Mouse (Mus musculus) kidney, embryonic 15.5 days (tissue): Measurements from ENCODE around the gene Zfc3h1. TPM values are rescaled to one million over a fixed set of nuclear protein-coding genes. Genes with fewer than 3 reads are reported as not detected.
A peak's percentile ranks its signal among the peaks of the same experiment; 100 is the strongest.

ENCODE experiments used
- ATAC-seq: fragments of 200-750 bp; cut with Nextera tagmentation; replicated peaks from 2 replicates; pipeline ENCODE4 v1.8.0; 2017; ENCODE audit warnings: moderate TSS enrichment; ENCODE audit not compliant: low FRiP score
- H3K27ac ChIP-seq: fragments of 300-500 bp; sonication (generic); 2 replicates; pipeline ENCODE4 v1.5.1; 2015; ENCODE audit warnings: mild to moderate bottlenecking, inconsistent platforms
- H3K27me3 ChIP-seq: fragments of 300-500 bp; sonication (generic); 2 replicates; pipeline ENCODE4 v1.6.1; 2015; ENCODE audit warnings: inconsistent platforms
- H3K36me3 ChIP-seq: fragments of 300-500 bp; sonication (generic); 2 replicates; pipeline ENCODE4 v1.6.1; 2015; ENCODE audit warnings: inconsistent platforms
- H3K4me1 ChIP-seq: fragments of 300-500 bp; sonication (generic); 2 replicates; pipeline ENCODE4 v1.6.1; 2015; ENCODE audit warnings: inconsistent platforms
- H3K4me2 ChIP-seq: fragments of 300-500 bp; sonication (generic); 2 replicates; pipeline ENCODE4 v1.6.1; 2015; ENCODE audit warnings: moderate library complexity, mild to moderate bottlenecking, inconsistent platforms
- H3K4me3 ChIP-seq: fragments of 300-500 bp; sonication (generic); replicated peaks from 2 replicates; pipeline ENCODE4 v1.5.1; 2015; ENCODE audit warnings: mild to moderate bottlenecking, inconsistent platforms
- H3K9ac ChIP-seq: fragments of 300-500 bp; sonication (generic); 2 replicates; pipeline ENCODE4 v1.6.1; 2015; ENCODE audit warnings: mild to moderate bottlenecking, inconsistent platforms
- H3K9me3 ChIP-seq: fragments of 300-500 bp; sonication (generic); replicated peaks from 2 replicates; pipeline ENCODE4 v1.6.1; 2016; ENCODE audit warnings: inconsistent platforms
- WGBS: fragments of 180-500 bp; shearing (Covaris S2); methylation state at CpG from one replicate; pipeline ENCODE4 v1.1.7; 2015; ENCODE audit warnings: mixed read lengths; 5-methylcytosine and 5-hydroxymethylcytosine counted together
- polyA plus RNA-seq: library from polyadenylated mRNA; unstranded; fragments of >200 nt; fragmentation: Nextera tagmentation; extraction: Ambion mirVana; gene quantifications from 2 replicates; pipeline ENCODE4 v1.2.1, GENCODE M21; 2015

The Zfc3h1 gene
- polyA plus RNA-seq: 19.9 and 21.5 TPM in 2 replicates

DNA sequence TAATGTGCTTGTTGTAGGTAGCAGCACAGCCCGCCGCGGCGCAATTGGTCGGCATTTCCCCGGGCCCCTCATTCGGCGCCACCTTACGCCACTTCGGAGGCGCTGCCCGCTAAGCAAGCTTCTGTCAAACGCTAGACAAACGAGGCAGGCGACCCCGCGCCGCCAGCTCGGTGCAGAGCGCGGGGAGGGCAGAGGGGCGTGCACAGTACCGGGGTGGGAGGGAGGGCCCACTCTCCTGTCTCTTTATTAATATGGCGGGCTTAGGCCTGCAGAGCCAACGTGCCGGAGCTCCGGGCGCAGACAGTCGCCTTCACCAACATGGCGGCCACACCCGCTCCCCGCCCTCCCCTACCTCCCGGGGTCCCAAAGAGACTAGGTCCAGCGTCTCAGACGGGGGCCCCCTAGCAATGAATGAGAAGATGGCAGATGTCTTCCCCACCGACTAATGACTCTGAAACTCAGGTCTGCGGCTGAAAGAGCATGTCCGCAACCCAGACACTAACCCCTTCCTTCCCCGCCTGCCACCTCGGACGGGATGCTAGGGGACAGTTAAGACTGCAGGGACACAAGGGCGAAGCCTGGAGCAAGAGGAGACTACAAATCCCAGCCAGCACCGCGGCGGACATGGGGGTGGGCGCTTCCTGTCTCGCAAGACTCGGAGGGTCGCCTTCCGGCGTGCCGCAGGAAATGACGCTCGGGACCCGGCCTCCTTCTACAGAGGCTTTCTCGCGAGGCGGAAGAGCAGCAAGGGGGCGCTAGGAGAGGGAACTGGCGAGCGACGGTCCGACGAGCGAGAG, at the start of gene Zfc3h1, which contains the start of gene Thap2:
TSS of gene Zfc3h1 (plus strand) at position 739 of the 797 bp plus-strand sequence.
TSS of gene Thap2 (minus strand) at position 223 of the 797 bp plus-strand sequence.
- peak within 1 kb of the TSS; percentile 57 for H3K4me2 ChIP-seq
- H3K27ac ChIP-seq: peak within 1 kb of the TSS; percentile 98
- peaks cover 22% of the 10 kb centered on the region for H3K36me3 ChIP-seq
- peak; percentile 99 for ATAC-seq
- H3K9me3 ChIP-seq: no peaks in the 10 kb centered on the region
- under 1% methylated on average over 60 of the region's 65 CpGs for WGBS
- H3K4me1 ChIP-seq: peaks cover 27% of the 10 kb centered on the region
- H3K4me3 ChIP-seq: peak within 1 kb of the TSS; percentile 85
- no peaks in the 10 kb centered on the region for H3K27me3 ChIP-seq
- H3K9ac ChIP-seq: peak within 1 kb of the TSS; percentile 79

- H3K27ac ChIP-seq: no peak overlapping the region
- ATAC-seq: no peak
- no peaks in the 10 kb centered on the region for H3K27me3 ChIP-seq
- H3K36me3 ChIP-seq: peaks cover 19% of the 10 kb centered on the region
- H3K4me1 ChIP-seq: no peaks in the 10 kb centered on the region
- H3K9ac ChIP-seq: no peak overlapping the region
- no peaks in the 10 kb centered on the region for H3K9me3 ChIP-seq
- 82% methylated on average over 4 of the region's 4 CpGs for WGBS
- no peak overlapping the region for H3K4me3 ChIP-seq
- H3K4me2 ChIP-seq: no peak overlapping the region
Measured at GRCm38 (mm10) chr10:115336901-115337300, 47.9 kb upstream of the Zfc3h1 start.

DNA sequence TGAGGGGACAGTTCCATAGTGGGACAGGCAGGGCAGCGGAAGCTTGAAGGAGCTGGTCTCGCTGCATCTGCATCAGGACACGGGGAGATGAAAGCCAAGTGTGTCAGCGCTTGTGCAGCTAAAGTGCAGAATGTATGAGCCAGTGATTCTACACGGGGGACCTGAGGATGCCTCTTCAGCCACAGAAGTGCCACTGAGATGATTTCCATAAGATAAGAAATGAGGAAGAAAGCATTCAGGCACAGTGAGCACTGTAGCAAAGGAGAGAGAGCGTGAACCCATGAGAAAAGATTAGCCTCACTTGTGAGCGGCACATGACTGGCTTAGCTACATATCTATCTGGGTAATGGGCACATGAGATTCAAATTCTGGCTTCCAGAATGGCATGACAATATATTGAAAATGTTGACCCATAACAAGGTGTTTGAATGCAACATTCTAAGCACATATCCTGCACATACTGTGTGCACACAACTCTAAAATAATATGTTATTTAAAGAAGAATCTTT, 44.9 kb upstream of the Zfc3h1 start:
- ATAC-seq: no peak
- WGBS: 95% methylated on average over 7 of the region's 7 CpGs
- Histone ChIP-seq H3K36me3 (peaks cover 31% of the 10 kb centered on the region), H3K4me3 (no peak overlapping the region), H3K27ac (no peak overlapping the region), H3K9me3 (no peaks in the 10 kb centered on the region), H3K4me2 (no peak overlapping the region), H3K27me3 (no peaks in the 10 kb centered on the region), H3K9ac (no peak overlapping the region), H3K4me1 (no peaks in the 10 kb centered on the region)

DNA sequence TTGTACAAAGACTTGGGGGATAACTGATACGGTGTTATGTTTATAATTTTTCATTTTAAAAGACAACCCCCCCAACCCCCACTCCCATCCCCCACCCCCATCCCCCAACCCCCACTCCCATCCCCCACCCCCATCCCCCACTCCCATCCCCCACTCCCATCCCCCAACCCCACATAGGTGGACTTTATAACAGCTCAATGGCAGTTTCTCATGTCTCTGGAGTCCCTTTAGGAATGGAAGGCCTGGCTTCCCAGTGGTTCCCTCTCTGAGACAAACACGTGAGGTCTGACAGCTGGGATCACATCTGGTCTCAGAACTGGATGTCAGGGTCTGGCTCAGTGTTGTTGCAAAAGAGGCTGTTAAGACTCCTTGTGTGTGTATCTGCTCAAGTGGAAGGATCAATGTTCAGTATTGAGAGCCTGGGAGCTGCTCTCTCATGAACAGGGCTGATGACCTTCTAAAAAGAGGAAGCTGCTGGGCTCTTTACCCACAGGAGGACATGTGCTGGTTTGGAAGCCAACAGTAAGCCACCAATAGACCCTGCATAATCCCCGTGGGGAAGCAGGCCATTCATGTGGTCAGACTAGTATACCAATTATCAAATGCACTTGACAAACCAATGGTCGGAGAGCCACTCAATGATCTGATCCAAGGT, 41.9 kb upstream of the Zfc3h1 start:
- H3K4me1 ChIP-seq: no peaks in the 10 kb centered on the region
- H3K27me3 ChIP-seq: no peaks in the 10 kb centered on the region
- ATAC-seq: no peak
- WGBS: 93% methylated on average over 4 of the region's 4 CpGs
- no peak overlapping the region for H3K4me3 ChIP-seq
- no peaks in the 10 kb centered on the region for H3K9me3 ChIP-seq
- peaks cover 44% of the 10 kb centered on the region for H3K36me3 ChIP-seq
- H3K9ac ChIP-seq: no peak overlapping the region
- no peak overlapping the region for H3K27ac ChIP-seq
- H3K4me2 ChIP-seq: no peak overlapping the region

- Histone ChIP-seq H3K27me3 (no peaks in the 10 kb centered on the region), H3K27ac (no peak overlapping the region), H3K36me3 (peaks cover 31% of the 10 kb centered on the region), H3K9me3 (no peaks in the 10 kb centered on the region), H3K4me1 (0 out of 2 replicates have a peak, but pooled peaks cover 3% of the 10 kb centered on the region), H3K4me2 (no peak overlapping the region), H3K4me3 (no peak overlapping the region), H3K9ac (no peak overlapping the region)
- ATAC-seq: no peak
Measured at GRCm38 (mm10) chr10:115346444-115346843, 38.3 kb upstream of the Zfc3h1 start.

- H3K36me3 ChIP-seq: peaks cover 18% of the 10 kb centered on the region
- H3K4me2 ChIP-seq: no peak overlapping the region
- no peaks in the 10 kb centered on the region for H3K9me3 ChIP-seq
- no peak overlapping the region for H3K4me3 ChIP-seq
- H3K27me3 ChIP-seq: no peaks in the 10 kb centered on the region
- ATAC-seq: no peak
- 85% methylated on average over 6 of the region's 6 CpGs for WGBS
- no peak overlapping the region for H3K9ac ChIP-seq
- H3K4me1 ChIP-seq: 0 out of 2 replicates have a peak, but pooled peaks cover 3% of the 10 kb centered on the region
- H3K27ac ChIP-seq: no peak overlapping the region
Measured at GRCm38 (mm10) chr10:115348131-115348530, 36.6 kb upstream of the Zfc3h1 start.

DNA sequence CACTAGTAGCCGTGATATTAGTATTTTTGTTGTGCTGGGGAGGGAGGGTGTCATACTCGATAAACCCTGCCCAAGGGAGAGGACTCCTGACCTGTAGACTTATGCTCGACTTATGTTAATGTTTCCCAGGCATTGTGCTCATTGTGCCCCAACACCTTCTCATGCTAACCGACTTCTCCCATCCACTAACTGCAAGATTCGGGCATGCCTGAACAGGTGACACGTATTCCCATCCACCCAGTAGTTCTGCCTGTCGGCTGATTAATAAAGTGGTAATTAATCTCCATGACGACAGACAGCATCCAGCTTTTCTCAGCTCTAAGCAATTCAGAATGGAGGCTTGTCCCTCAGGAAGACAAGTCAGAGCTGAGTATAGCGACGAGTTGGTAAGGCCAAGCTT, 35.7 kb upstream of the Zfc3h1 start:
- no peak overlapping the region for H3K4me2 ChIP-seq
- no peaks in the 10 kb centered on the region for H3K27me3 ChIP-seq
- H3K4me1 ChIP-seq: 0 out of 2 replicates have a peak, but pooled peaks cover 3% of the 10 kb centered on the region
- 68% methylated on average over 10 of the region's 10 CpGs for WGBS
- no peak overlapping the region for H3K4me3 ChIP-seq
- H3K9me3 ChIP-seq: no peaks in the 10 kb centered on the region
- H3K36me3 ChIP-seq: peaks cover 15% of the 10 kb centered on the region
- H3K9ac ChIP-seq: no peak overlapping the region
- no peak overlapping the region; the same call in 1 of the 2 replicates for H3K27ac ChIP-seq
- peak; percentile 58; the same call in 1 of the 2 replicates for ATAC-seq

DNA sequence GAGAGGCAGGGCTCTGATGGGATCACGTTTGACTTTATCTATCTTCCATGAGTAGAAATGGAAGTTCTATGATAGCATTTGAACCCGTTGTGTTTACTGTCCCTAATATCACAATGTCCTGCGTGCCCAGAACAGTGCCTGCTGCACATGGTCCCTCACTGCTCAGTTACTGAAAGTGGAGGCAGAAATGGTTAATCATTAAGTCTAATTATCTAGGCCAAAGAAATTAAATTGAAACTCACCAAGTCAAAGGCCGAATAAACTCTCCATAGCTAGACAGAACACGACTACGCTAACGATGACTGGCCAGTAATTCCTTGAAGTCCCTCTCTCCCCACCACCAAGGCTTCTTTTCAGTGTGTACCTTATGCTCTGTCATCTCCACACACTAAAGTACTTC, 35.2 kb upstream of the Zfc3h1 start:
- H3K9ac ChIP-seq: no peak overlapping the region
- peak; percentile 68 for ATAC-seq

DNA sequence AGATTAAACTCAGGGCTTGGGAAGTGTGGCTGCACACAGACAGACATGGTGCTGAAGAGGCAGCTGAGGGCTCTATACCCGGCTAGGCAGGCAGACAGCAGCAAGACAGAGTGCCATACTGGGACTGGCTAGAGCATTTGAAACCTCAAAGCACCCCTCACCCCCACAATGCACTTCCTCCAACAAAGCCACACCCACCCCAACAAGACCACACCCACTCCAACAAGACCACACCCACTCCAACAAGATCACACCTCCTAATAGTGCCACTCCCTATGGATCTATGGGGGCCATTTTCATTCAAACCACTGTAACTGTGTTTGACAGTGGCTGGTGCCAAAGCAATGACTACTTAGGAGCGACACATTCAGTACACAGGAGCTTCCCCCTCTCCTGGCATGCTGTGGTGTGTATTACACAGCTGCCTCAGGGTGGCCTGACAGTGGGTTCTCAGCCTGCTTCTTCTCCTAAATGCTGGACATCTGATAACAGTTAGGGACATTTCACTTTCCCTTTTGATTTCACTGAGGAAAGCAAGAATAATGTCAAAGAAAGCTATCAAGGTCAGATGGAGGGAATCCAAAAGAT, 33.9 kb upstream of the Zfc3h1 start:
- H3K4me3 ChIP-seq: no peak overlapping the region
- H3K4me1 ChIP-seq: 0 out of 2 replicates have a peak, but pooled peaks cover 3% of the 10 kb centered on the region
- no peak overlapping the region for H3K27ac ChIP-seq
- no peaks in the 10 kb centered on the region for H3K27me3 ChIP-seq
- no peak overlapping the region for H3K9ac ChIP-seq
- H3K4me2 ChIP-seq: no peak overlapping the region
- H3K9me3 ChIP-seq: no peaks in the 10 kb centered on the region
- 86% methylated on average over 2 of the region's 2 CpGs for WGBS
- ATAC-seq: no peak
- H3K36me3 ChIP-seq: peaks cover 13% of the 10 kb centered on the region

More for the DNA sequence above, 35.2 kb upstream of the Zfc3h1 start:
- Histone ChIP-seq H3K9me3 (no peaks in the 10 kb centered on the region), H3K4me2 (no peak overlapping the region), H3K4me3 (no peak overlapping the region), H3K4me1 (0 out of 2 replicates have a peak, but pooled peaks cover 3% of the 10 kb centered on the region), H3K36me3 (peaks cover 15% of the 10 kb centered on the region), H3K27me3 (no peaks in the 10 kb centered on the region), H3K27ac (no peak overlapping the region)
- WGBS: 73% methylated on average over 7 of the region's 7 CpGs

- ATAC-seq: no peak
- Histone ChIP-seq H3K27ac (no peak overlapping the region), H3K36me3 (peaks cover 25% of the 10 kb centered on the region), H3K4me3 (no peak overlapping the region), H3K27me3 (no peaks in the 10 kb centered on the region), H3K4me1 (no peaks in the 10 kb centered on the region), H3K9ac (no peak overlapping the region), H3K4me2 (no peak overlapping the region), H3K9me3 (no peaks in the 10 kb centered on the region)
- 73% methylated on average over 6 of the region's 6 CpGs for WGBS
Measured at GRCm38 (mm10) chr10:115354553-115354952, 30.2 kb upstream of the Zfc3h1 start.

GRCm38 (mm10) chr10:115355016-115355415, 29.7 kb upstream of the Zfc3h1 start:
- H3K27ac ChIP-seq: no peak overlapping the region
- H3K9me3 ChIP-seq: no peaks in the 10 kb centered on the region
- H3K36me3 ChIP-seq: peaks cover 25% of the 10 kb centered on the region
- no peak overlapping the region for H3K9ac ChIP-seq
- no peaks in the 10 kb centered on the region for H3K4me1 ChIP-seq
- no peak overlapping the region for H3K4me2 ChIP-seq
- H3K27me3 ChIP-seq: no peaks in the 10 kb centered on the region
- H3K4me3 ChIP-seq: no peak overlapping the region
- ATAC-seq: no peak
- WGBS: 94% methylated on average over 6 of the region's 6 CpGs

- no peaks in the 10 kb centered on the region for H3K27me3 ChIP-seq
- H3K9ac ChIP-seq: no peak overlapping the region
- H3K27ac ChIP-seq: no peak overlapping the region
- peaks cover 25% of the 10 kb centered on the region for H3K36me3 ChIP-seq
- peaks cover 1% of the 10 kb centered on the region; the same call in 1 of the 2 replicates for H3K4me1 ChIP-seq
- H3K4me3 ChIP-seq: no peak overlapping the region
- no peak for ATAC-seq
- no peak overlapping the region for H3K4me2 ChIP-seq
- no peaks in the 10 kb centered on the region for H3K9me3 ChIP-seq
- WGBS: 91% methylated on average over 6 of the region's 7 CpGs
Measured at GRCm38 (mm10) chr10:115356106-115356505, 28.7 kb upstream of the Zfc3h1 start.
